Mouse (Mus musculus) layer of hippocampus, postnatal 10 days (tissue): ENCODE results near the gene Casp8ap2. TPM values are rescaled to one million over a fixed set of nuclear protein-coding genes. Genes with fewer than 3 reads are reported as not detected.

Source experiments
- DNase-seq, 2 experiments: peaks; one replicate each; pipeline ENCODE4 v3.0.0; 2021; ENCODE audit warnings: low spot score in 2 of 2
- total RNA-seq, 2 experiments: library from RNA; stranded (reverse); gene quantifications; 2 replicates each; pipeline ENCODE4 v1.2.3; 2021

Casp8ap2 gene
- total RNA-seq, 2 experiments from 2014 or later: 11.3 to 12.1 TPM

- no peak for DNase-seq
These were observed 50.6 kb downstream of the Casp8ap2 start for GRCm38 (mm10) chr4:32665843-32666242.

GRCm38 (mm10) chr4:32668291-32668690 is 53.0 kb downstream of the Casp8ap2 start:
- no peak for DNase-seq

- DNase-seq: no peak
These were observed 54.6 kb downstream of the Casp8ap2 start for GRCm38 (mm10) chr4:32669825-32670224.

- no peak for DNase-seq
These were observed 58.8 kb downstream of the Casp8ap2 start for GRCm38 (mm10) chr4:32674025-32674424.

- DNase-seq: no peak
These were observed 62.2 kb downstream of the Casp8ap2 start for GRCm38 (mm10) chr4:32677471-32677870.

- no peak for DNase-seq
These were observed 65.6 kb downstream of the Casp8ap2 start for GRCm38 (mm10) chr4:32680843-32681242.

- DNase-seq: no peak
These were observed 67.2 kb downstream of the Casp8ap2 start for GRCm38 (mm10) chr4:32682471-32682870.

- DNase-seq: no peak
These were observed 67.9 kb downstream of the Casp8ap2 start for GRCm38 (mm10) chr4:32683061-32683582.

Other genes starting within 250 kb of the Casp8ap2 start
- not detected for gene Gja10, start 12.7 kb upstream of the Casp8ap2 start, total RNA-seq
- gene Mdn1, start 41.7 kb downstream of the Casp8ap2 start, total RNA-seq: 10 to 100 TPM; 28.5 to 36.7 TPM
- gene Lyrm2, start 184.8 kb downstream of the Casp8ap2 start, total RNA-seq: 10 to 100 TPM; 46.7 to 50.4 TPM